Mouse (Mus musculus) cerebellum, adult (tissue): ENCODE results near the gene Msh4.
"Not testable (repeated sequence)": the region's sequence is repeated elsewhere in the genome, so short reads cannot be mapped to it uniquely, and the experiment has no call there.

Experiments
- ATAC-seq: cut with Nextera tagmentation; 2 replicates; pipeline ENCODE4 v1.9.2; 2017; ENCODE audit warnings: mild to moderate bottlenecking, moderate library complexity, mixed read lengths; ENCODE audit not compliant: insufficient number of reproducible peaks, low FRiP score, low TSS enrichment

The Msh4 gene

GRCm38 (mm10) chr3:153852266-153852665 lies 53.7 kb downstream of the Msh4 start:
- no peak for ATAC-seq

- no peak for ATAC-seq
Observed at GRCm38 (mm10) chr3:153850759-153851158, 55.2 kb downstream of the Msh4 start.

GRCm38 (mm10) chr3:153849368-153850015 lies 56.4 kb downstream of the Msh4 start:
- no peak for ATAC-seq

- no peak for ATAC-seq
Observed at GRCm38 (mm10) chr3:153847207-153847733, 58.7 kb downstream of the Msh4 start.

- ATAC-seq, result no peak
Observed at GRCm38 (mm10) chr3:153846109-153846508, 59.8 kb downstream of the Msh4 start.

- ATAC-seq, result no peak
Observed at GRCm38 (mm10) chr3:153845500-153845899, 60.4 kb downstream of the Msh4 start.

- no peak for ATAC-seq
Observed at GRCm38 (mm10) chr3:153844757-153845156, 61.2 kb downstream of the Msh4 start.

- ATAC-seq, result no peak
Observed at GRCm38 (mm10) chr3:153844030-153844429, 61.9 kb downstream of the Msh4 start, which contains the start of gene Asb17. Gene Asb17, plus strand, starts transcription at chr3:153844209.

GRCm38 (mm10) chr3:153837593-153837992 lies 68.3 kb downstream of the Msh4 start:
- ATAC-seq, result no peak

GRCm38 (mm10) chr3:153836316-153836715 lies 69.6 kb downstream of the Msh4 start:
- ATAC-seq, result no peak

GRCm38 (mm10) chr3:153835455-153836086 lies 70.4 kb downstream of the Msh4 start:
- 0 out of 2 replicates have a peak, but pooled peaks have one; percentile 5 for ATAC-seq

GRCm38 (mm10) chr3:153834071-153834470 lies 71.9 kb downstream of the Msh4 start:
- no peak for ATAC-seq

GRCm38 (mm10) chr3:153832654-153832945 lies 73.3 kb downstream of the Msh4 start:
- ATAC-seq, result no peak

- ATAC-seq, result no peak; the same call in 1 of the 2 replicates
Observed at GRCm38 (mm10) chr3:153831873-153832653, 73.9 kb downstream of the Msh4 start.

- peak; percentile 92 for ATAC-seq
Observed at GRCm38 (mm10) chr3:153831014-153831872, 74.7 kb downstream of the Msh4 start.

- not testable (repeated sequence) for ATAC-seq
Observed at GRCm38 (mm10) chr3:153829788-153830187, 76.2 kb downstream of the Msh4 start.

GRCm38 (mm10) chr3:153826616-153827015 lies 79.3 kb downstream of the Msh4 start:
- ATAC-seq, result no peak

GRCm38 (mm10) chr3:153825197-153825596 lies 80.7 kb downstream of the Msh4 start:
- ATAC-seq, result no peak

GRCm38 (mm10) chr3:153823671-153824515 lies 82.0 kb downstream of the Msh4 start:
- peak; percentile 57 for ATAC-seq
